Mouse (Mus musculus): ENCODE data around the gene Gtf2a1l. TPM values are rescaled to one million over a fixed set of nuclear protein-coding genes. Genes with fewer than 3 reads are reported as not detected.

Gene Gtf2a1l
- polyA plus RNA-seq, 1 experiment from 2014 or later: not detected

DNA sequence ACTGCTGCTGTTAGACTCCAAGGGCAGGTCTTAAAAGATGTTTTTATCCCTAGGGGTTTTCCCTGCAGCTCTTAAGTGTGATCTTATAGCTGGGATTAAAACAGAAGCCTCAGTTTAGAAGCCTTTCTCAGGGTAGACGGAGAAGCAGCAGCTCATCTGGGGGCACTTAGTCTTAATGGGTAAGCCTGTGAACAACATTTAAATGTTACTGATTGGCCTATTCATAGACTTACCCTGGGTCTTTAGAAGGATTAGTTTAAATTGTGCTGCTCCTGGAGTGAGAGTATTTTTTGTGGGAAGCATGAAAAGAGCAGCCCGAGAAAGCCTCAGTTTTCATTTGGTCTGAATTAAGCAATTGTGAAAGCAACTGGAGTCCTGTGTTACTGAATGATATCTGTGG, 1.5 kb downstream of the Gtf2a1l start:
- Histone ChIP-seq H3K4me1 (peaks cover 26% of the 10 kb centered on the region), H3K36me3 (replicated peaks) (no peaks in the 10 kb centered on the region), H3K4me3 (no peak overlapping the region), H3K27ac (no peak overlapping the region), H3K27me3 (ENCODE audit: poor library complexity, severe bottlenecking) (peaks cover 93% of the 10 kb centered on the region), H3K9me3 (no peaks in the 10 kb centered on the region)
- no peak for DNase-seq (ENCODE audit: extremely low spot score, low spot score)
- 8% methylated on average over 2 of the region's 2 CpGs for WGBS

DNA sequence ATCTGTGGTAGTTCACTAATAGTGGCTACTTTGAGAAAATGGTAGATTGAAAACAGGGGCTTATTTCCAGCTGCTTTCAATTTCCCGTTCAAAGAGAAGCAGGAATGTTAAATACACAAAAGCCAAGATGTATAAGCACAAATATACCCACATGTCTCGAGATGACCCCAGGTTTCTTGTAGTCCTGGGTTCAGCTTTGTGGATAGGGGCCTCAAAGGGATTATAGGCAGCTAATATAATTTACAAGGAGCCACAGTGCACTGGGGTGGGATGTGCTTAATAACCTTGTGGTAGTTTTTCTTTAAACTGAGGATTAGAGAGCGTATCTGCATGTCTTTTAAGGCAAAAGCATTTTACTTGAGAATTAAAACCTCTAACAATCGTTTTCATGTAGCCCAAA, 2.3 kb downstream of the Gtf2a1l start:
- Histone ChIP-seq H3K4me1 (peaks cover 26% of the 10 kb centered on the region), H3K27me3 (ENCODE audit: poor library complexity, severe bottlenecking) (peaks cover 88% of the 10 kb centered on the region), H3K27ac (no peak overlapping the region), H3K36me3 (replicated peaks) (no peaks in the 10 kb centered on the region), H3K4me3 (no peak overlapping the region), H3K9me3 (no peaks in the 10 kb centered on the region)
- no peak for DNase-seq (ENCODE audit: extremely low spot score, low spot score)
- 51% methylated on average over 4 of the region's 4 CpGs for WGBS

DNA sequence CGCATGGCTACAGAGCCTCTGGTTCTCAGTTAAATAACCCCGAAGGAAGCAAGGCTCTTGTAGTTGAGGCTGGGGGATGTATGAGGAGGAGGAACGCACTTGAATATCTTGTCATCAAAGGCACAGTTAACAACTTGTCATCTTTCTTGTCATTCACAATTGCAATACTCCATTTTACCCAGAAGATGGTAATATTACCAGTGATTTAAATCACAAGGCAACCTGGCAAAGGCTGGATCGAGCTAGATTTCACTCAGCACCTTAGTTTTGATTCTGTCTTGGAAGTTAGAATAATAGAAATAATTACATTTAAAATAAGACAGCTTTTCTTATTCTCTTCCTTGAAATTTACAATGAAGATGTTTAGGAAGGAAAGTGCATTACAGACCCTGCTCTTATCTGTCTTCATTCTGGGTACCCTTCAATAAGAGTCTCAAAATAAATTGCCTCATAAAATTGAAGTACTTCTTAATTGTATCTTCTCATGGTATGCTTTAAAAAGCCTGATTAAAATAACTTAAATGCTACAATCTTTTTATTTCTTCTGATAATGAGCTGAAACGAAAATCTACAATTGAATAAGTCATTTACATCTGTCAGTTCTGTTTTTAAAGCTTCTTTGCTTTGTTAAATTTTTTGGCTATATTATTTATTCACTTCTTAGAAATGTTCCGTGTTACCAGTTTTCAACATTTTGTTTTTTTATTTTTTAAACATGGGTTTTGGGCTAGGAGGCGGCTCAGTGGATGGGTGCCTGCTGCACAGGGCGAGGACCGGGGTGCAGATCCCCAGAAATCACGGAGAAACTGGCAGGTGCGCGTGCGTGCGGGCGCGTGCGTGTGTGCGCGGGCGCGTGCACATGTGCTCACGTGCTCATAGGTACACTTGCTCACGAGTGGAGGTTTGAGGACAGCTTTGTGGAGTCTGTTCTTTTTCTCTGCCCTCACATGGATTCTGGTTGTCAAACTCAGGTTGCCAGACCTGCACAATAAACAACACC, 7.2 kb downstream of the Gtf2a1l start:
- 94% methylated on average over 23 of the region's 23 CpGs for WGBS
- H3K4me1 ChIP-seq: peaks cover 8% of the 10 kb centered on the region

DNA sequence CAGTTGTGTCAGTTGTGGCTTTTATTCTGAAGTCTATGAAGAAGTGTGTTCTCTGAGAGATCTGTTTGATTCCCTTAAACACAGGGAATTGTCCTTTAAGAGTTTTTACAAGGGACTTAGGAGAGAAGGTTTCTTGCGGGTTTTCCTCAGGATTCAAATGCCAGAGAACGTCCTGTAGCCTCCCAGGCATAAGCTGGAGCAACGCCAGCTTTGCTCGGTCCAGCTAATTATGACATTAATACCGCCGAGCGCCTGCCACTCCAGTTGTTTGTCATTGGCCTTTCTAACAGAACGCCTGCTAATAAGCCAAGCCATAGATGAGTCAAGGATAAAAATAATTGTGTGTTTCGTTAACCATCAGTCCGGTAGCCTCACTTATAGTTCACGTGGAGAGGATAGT, 19.8 kb downstream of the Gtf2a1l start:
- H3K4me3 ChIP-seq: no peak overlapping the region
- 73% methylated on average over 11 of the region's 11 CpGs for WGBS
- H3K9me3 ChIP-seq: no peaks in the 10 kb centered on the region
- H3K27me3 ChIP-seq (ENCODE audit: poor library complexity, severe bottlenecking): no peaks in the 10 kb centered on the region
- H3K4me1 ChIP-seq: peaks cover 7% of the 10 kb centered on the region; the same call in 1 of the 2 replicates
- no peak for DNase-seq (ENCODE audit: extremely low spot score, low spot score)
- no peaks in the 10 kb centered on the region for H3K36me3 ChIP-seq (replicated peaks)
- H3K27ac ChIP-seq: no peak overlapping the region

More for the DNA sequence above, 7.2 kb downstream of the Gtf2a1l start:
- Histone ChIP-seq H3K27ac (no peak overlapping the region), H3K9me3 (no peaks in the 10 kb centered on the region), H3K4me3 (no peak overlapping the region), H3K27me3 (ENCODE audit: poor library complexity, severe bottlenecking) (peaks cover 46% of the 10 kb centered on the region), H3K36me3 (replicated peaks) (no peaks in the 10 kb centered on the region)
- no peak for DNase-seq (ENCODE audit: extremely low spot score, low spot score)

DNA sequence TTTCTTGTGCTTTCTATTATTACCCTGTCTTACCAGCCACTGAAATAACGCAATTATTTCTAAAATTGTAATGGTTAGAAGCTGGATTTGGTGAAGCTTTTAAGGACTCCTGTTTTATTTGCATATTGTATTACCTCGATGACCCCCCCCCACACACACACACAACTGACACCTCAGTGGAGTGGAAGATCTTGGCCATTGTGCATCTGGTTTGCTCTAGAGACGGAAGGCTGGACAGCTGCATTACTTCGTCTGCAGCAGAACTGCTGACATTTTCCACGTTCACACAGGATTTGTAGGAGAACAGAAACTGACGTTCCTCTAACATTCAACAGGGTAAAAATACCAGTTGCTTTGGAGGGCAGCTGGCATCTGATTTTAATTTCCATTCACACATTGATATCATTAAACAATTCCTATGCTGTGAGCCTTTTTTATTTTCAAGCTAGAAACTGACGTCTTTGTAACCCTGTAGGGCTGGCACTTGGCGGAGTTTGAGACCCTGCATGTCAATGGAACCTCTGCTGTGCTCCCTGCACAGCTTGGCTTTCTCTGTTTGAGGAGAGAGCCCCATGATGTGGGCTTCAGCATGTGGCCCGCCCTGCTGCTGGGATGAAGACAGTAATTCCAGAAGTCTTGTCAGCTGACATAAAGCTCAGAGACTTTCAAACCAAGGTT, 28.3 kb downstream of the Gtf2a1l start:
- no peaks in the 10 kb centered on the region for H3K36me3 ChIP-seq (replicated peaks)
- no peaks in the 10 kb centered on the region; the same call in 1 of the 2 replicates for H3K27me3 ChIP-seq (ENCODE audit: poor library complexity, severe bottlenecking)
- H3K9me3 ChIP-seq: no peaks in the 10 kb centered on the region
- 69% methylated on average over 9 of the region's 9 CpGs for WGBS
- no peaks in the 10 kb centered on the region for H3K4me1 ChIP-seq
- DNase-seq (ENCODE audit: extremely low spot score, low spot score): no peak
- H3K4me3 ChIP-seq: no peak overlapping the region
- H3K27ac ChIP-seq: no peak overlapping the region

DNA sequence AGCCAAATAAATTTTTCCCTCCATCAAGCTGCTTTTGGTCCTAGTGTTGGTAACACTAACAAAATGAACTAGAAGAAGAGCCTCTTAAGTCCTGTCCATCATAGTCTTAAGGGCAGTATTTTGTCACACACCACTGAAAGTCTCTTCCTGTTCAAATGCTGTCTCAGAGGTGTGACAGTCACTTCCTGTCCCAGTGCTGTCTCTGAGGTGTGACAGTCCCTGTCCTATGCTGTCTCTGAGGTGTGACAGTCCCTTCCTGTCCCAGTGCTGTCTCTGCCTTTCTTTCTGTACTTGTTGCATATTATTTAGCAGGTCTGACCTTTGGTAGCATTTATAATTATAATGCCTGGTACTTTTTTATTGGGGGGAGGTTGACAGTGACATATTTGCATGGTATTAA, 32.4 kb downstream of the Gtf2a1l start:
- DNase-seq (ENCODE audit: extremely low spot score, low spot score): no peak
- H3K27me3 ChIP-seq (ENCODE audit: poor library complexity, severe bottlenecking): no peaks in the 10 kb centered on the region

DNA sequence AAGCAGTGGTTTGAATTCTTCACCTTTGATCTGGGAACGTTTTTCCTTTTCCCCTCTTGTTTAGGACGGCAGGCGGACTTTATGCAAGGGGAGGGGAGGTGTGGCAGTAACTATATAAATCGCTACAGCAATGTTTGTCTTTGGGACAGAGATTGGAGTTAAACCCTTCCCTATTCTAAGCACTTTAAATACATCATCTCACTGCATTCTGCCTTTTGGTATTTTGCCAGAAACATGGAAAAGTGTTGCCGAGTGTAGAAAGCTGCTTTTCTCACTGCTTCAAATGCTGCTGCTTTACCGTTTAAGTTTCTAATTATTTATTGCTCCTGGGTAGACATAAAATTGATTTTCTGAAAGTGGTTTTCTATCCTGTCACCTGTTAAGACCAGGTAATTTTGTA, 33.9 kb downstream of the Gtf2a1l start:
- Histone ChIP-seq H3K36me3 (replicated peaks) (no peaks in the 10 kb centered on the region), H3K4me3 (no peak overlapping the region), H3K9me3 (no peaks in the 10 kb centered on the region), H3K27ac (no peak overlapping the region), H3K4me1 (peaks cover 10% of the 10 kb centered on the region), H3K27me3 (ENCODE audit: poor library complexity, severe bottlenecking) (no peaks in the 10 kb centered on the region)
- DNase-seq (ENCODE audit: extremely low spot score, low spot score): no peak
- WGBS: 63% methylated on average over 6 of the region's 6 CpGs

More for the DNA sequence above, 32.4 kb downstream of the Gtf2a1l start:
- Histone ChIP-seq H3K4me1 (no peaks in the 10 kb centered on the region), H3K9me3 (no peaks in the 10 kb centered on the region), H3K36me3 (replicated peaks) (no peaks in the 10 kb centered on the region), H3K4me3 (no peak overlapping the region), H3K27ac (no peak overlapping the region)

DNA sequence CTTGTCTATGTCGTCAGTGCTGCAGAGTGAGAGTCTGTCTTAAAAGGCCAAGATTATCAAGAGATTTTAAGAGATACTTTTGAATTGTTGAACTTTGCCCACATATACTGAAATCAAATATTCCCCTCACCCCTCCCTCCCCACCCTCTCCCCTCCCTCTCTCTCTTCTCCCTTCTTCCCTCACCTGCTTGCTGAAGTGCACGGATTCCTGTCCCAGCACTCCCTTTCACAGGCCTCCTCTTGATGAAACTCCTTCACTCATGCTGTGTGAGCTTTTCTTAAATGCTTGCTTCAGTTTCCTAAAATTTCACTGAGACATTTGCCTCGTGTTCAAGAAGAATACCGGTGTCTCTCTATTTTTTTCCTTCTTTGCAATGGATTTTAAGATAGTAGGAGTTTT, 34.7 kb downstream of the Gtf2a1l start:
- 41% methylated on average over 4 of the region's 4 CpGs for WGBS
- no peak for DNase-seq (ENCODE audit: extremely low spot score, low spot score)
- Histone ChIP-seq H3K27ac (no peak overlapping the region), H3K9me3 (no peaks in the 10 kb centered on the region), H3K27me3 (ENCODE audit: poor library complexity, severe bottlenecking) (no peaks in the 10 kb centered on the region), H3K4me3 (no peak overlapping the region), H3K4me1 (peaks cover 10% of the 10 kb centered on the region), H3K36me3 (replicated peaks) (no peaks in the 10 kb centered on the region)

DNA sequence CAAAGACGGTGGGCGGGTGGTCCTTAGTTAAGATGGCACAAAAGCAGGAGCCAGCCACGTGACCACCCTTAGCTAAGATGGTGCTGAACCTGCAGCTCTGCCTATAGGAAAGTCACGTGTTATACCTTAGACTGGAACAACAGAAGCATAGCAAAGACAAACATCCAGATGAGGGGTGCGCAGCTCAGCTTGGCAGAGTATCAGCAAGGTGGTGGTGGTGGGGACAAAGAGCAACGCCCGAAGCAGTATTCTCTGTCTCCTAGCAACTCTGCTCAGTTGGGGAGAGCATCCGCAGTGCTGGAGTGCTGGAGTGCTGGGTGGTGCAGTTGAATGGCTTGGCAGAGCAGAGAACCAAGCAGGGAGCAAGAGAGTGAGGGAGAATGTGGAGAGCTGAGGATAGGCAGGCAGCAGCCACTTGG, 37.8 kb downstream of the Gtf2a1l start:
- no peak overlapping the region for H3K4me3 ChIP-seq
- DNase-seq (ENCODE audit: extremely low spot score, low spot score): no peak
- H3K9me3 ChIP-seq: no peaks in the 10 kb centered on the region
- 19% methylated on average over 8 of the region's 8 CpGs for WGBS
- H3K27ac ChIP-seq: 0 out of 2 replicates have a peak overlapping the region, but pooled peaks have one; percentile 30
- no peaks in the 10 kb centered on the region for H3K36me3 ChIP-seq (replicated peaks)
- peaks cover 10% of the 10 kb centered on the region for H3K4me1 ChIP-seq
- H3K27me3 ChIP-seq (ENCODE audit: poor library complexity, severe bottlenecking): no peaks in the 10 kb centered on the region

DNA sequence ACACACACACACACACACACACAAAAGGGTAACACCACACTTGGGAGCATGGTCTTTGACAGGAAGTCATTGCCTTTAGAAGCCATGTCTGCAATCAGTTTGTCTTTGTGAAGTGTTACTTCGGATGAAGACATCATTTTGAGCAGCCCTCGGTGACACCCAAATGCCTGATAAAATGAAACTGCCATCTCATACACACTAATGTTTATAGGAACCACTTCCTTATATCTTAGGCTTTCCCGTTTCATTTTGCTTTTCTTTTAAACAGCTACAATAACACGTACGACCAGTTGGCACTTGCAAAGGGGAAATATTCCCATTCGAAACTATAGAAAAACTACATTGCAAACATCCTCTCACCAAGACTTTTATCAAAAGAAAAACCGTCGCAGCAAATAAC, 81.2 kb downstream of the Gtf2a1l start:
- Histone ChIP-seq H3K36me3 (replicated peaks) (no peaks in the 10 kb centered on the region), H3K9me3 (no peaks in the 10 kb centered on the region), H3K27ac (no peak overlapping the region), H3K4me1 (peaks cover 30% of the 10 kb centered on the region), H3K4me3 (no peak overlapping the region), H3K27me3 (ENCODE audit: poor library complexity, severe bottlenecking) (peaks cover 50% of the 10 kb centered on the region)
- DNase-seq (ENCODE audit: extremely low spot score, low spot score): no peak
- 80% methylated on average over 8 of the region's 8 CpGs for WGBS

DNA sequence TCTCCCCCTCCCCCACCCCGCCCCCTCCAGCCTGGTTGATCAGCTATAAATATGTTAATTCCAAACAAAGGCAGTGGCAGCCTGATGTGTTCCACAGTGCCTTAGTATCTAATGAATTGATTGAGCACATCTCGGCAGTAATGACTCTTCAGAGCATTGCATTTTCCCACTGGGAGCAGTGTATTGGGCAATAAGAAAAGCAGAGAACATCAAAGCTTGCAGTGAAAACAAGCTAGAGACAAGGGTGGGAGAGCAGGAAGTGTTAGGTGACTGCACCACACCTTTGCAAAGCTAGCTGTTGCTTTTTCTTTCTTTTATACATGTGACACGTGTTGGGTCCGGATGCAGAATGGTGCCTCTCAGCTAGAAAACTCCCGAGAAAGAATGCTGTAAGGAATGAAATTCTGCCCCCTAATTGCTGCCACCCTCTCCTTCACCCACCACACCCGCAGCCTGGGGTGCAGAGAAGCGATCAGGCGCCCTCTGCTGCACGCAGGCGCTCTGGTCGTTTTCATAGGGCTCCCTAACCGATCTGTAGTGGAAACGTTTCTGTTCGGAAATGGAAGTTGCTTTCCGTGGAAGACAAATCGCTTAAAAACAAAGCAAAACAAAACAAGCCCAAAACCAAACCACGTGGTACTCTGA, 84.5 kb downstream of the Gtf2a1l start:
- Histone ChIP-seq H3K27me3 (ENCODE audit: poor library complexity, severe bottlenecking) (peaks cover 83% of the 10 kb centered on the region), H3K27ac (no peak overlapping the region), H3K4me3 (no peak overlapping the region), H3K36me3 (replicated peaks) (no peaks in the 10 kb centered on the region), H3K4me1 (peaks cover 42% of the 10 kb centered on the region), H3K9me3 (no peaks in the 10 kb centered on the region)
- no peak for DNase-seq (ENCODE audit: extremely low spot score, low spot score)
- WGBS: 10% methylated on average over 17 of the region's 17 CpGs

DNA sequence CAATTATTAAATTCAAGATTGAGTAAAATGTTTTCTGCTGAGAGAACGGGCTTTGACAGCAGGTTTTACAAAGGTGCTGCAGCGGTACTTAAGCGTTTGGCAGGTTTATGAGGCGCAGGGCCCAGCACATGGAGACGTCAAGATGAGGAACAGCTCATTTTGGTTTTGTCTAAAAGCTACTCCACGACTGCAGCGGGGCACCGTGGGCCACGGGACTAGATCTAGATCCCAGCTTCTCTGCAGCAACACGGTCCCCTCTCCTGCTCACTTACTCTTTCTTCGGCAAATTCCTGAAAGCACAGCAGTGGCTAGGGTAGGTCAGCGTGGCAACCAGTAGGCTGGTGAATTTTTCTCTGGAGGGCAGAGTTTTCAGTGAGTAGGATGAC, 85.0 kb downstream of the Gtf2a1l start:
- DNase-seq (ENCODE audit: extremely low spot score, low spot score): no peak
- 62% methylated on average over 12 of the region's 12 CpGs for WGBS
- peaks cover 85% of the 10 kb centered on the region for H3K27me3 ChIP-seq (ENCODE audit: poor library complexity, severe bottlenecking)
- no peaks in the 10 kb centered on the region for H3K36me3 ChIP-seq (replicated peaks)
- H3K27ac ChIP-seq: no peak overlapping the region
- no peaks in the 10 kb centered on the region for H3K9me3 ChIP-seq
- no peak overlapping the region for H3K4me3 ChIP-seq
- peaks cover 47% of the 10 kb centered on the region for H3K4me1 ChIP-seq

Measured in forebrain, embryonic 10.5 days (tissue).